Mouse (Mus musculus) hindbrain, embryonic 10.5 days (tissue): ENCODE results near the gene Thsd4. TPM values are rescaled to one million over a fixed set of nuclear protein-coding genes. Genes with fewer than 3 reads are reported as not detected.

ENCODE experiments used
- DNase-seq: peaks from one replicate; pipeline ENCODE4 v3.0.0-alpha.2; 2017; ENCODE audit warnings: low spot score
- H3K27ac ChIP-seq: fragments of 300-500 bp; sonication (generic); 2 replicates; pipeline ENCODE4 v1.5.1; 2016; ENCODE audit warnings: mild to moderate bottlenecking, moderate library complexity
- H3K27me3 ChIP-seq: fragments of 300-500 bp; sonication (generic); 2 replicates; pipeline ENCODE4 v1.6.1; 2016; ENCODE audit warnings: mild to moderate bottlenecking; ENCODE audit not compliant: poor library complexity, insufficient read depth, severe bottlenecking
- H3K36me3 ChIP-seq: fragments of 300-500 bp; sonication (generic); 2 replicates; pipeline ENCODE4 v1.6.1; 2016; ENCODE audit warnings: mild to moderate bottlenecking, moderate library complexity
- H3K4me1 ChIP-seq: fragments of 300-500 bp; sonication (generic); replicated peaks from 2 replicates; pipeline ENCODE4 v1.6.1; 2016; ENCODE audit warnings: mild to moderate bottlenecking
- H3K4me3 ChIP-seq: fragments of 300-500 bp; sonication (generic); 2 replicates; pipeline ENCODE4 v1.5.1; 2016; ENCODE audit warnings: mild to moderate bottlenecking, moderate library complexity
- H3K9me3 ChIP-seq: fragments of 300-500 bp; sonication (generic); 2 replicates; pipeline ENCODE4 v1.6.1; 2016; ENCODE audit warnings: mild to moderate bottlenecking, moderate library complexity
- WGBS: fragments of 180-500 bp; shearing (Covaris S2); methylation state at CpG from one replicate; pipeline ENCODE4 v1.1.7; 2016; 5-methylcytosine and 5-hydroxymethylcytosine counted together
- polyA plus RNA-seq: library from polyadenylated mRNA; unstranded; fragments of >200 nt; fragmentation: Nextera tagmentation; extraction: Ambion mirVana; gene quantifications from 2 replicates; pipeline ENCODE4 v1.2.1, GENCODE M21; 2016

Gene Thsd4
- polyA plus RNA-seq, 1 experiment from 2014 or later = 6.7 TPM

GRCm38 (mm10) chr9:60148988-60149387 lies 372.9 kb downstream of the Thsd4 start:
- peak; percentile 46 for DNase-seq
- peaks cover 4% of the 10 kb centered on the region; the same call in 1 of the 2 replicates for H3K9me3 ChIP-seq
- 34% methylated on average over 7 of the region's 7 CpGs for WGBS
- peak overlapping the region; percentile 74 for H3K27ac ChIP-seq
- peaks cover 19% of the 10 kb centered on the region for H3K4me1 ChIP-seq
- no peaks in the 10 kb centered on the region for H3K27me3 ChIP-seq
- peak overlapping the region; percentile 29; the same call in 1 of the 2 replicates for H3K4me3 ChIP-seq
- H3K36me3 ChIP-seq = no peaks in the 10 kb centered on the region

GRCm38 (mm10) chr9:60147401-60147800 lies 374.4 kb downstream of the Thsd4 start:
- H3K4me3 ChIP-seq = no peak overlapping the region
- 0 out of 2 replicates have a peak overlapping the region, but pooled peaks have one; percentile 31 for H3K27ac ChIP-seq
- H3K9me3 ChIP-seq = peaks cover 2% of the 10 kb centered on the region; the same call in 1 of the 2 replicates
- 67% methylated on average over 4 of the region's 4 CpGs for WGBS
- DNase-seq = no peak
- H3K27me3 ChIP-seq = no peaks in the 10 kb centered on the region
- H3K36me3 ChIP-seq = no peaks in the 10 kb centered on the region
- peaks cover 23% of the 10 kb centered on the region for H3K4me1 ChIP-seq

- Histone ChIP-seq H3K27me3 (no peaks in the 10 kb centered on the region), H3K4me3 (no peak overlapping the region), H3K36me3 (no peaks in the 10 kb centered on the region), H3K4me1 (peaks cover 40% of the 10 kb centered on the region), H3K27ac (no peak overlapping the region), H3K9me3 (no peaks in the 10 kb centered on the region)
- WGBS = 97% methylated on average over 6 of the region's 6 CpGs
- no peak for DNase-seq
Measured at GRCm38 (mm10) chr9:60143816-60144215, 378.0 kb downstream of the Thsd4 start.

GRCm38 (mm10) chr9:60141081-60141514 lies 380.7 kb downstream of the Thsd4 start:
- 39% methylated on average over 7 of the region's 7 CpGs for WGBS
- DNase-seq = peak; percentile 35

GRCm38 (mm10) chr9:60140411-60140810 lies 381.4 kb downstream of the Thsd4 start:
- Histone ChIP-seq H3K27me3 (no peaks in the 10 kb centered on the region), H3K36me3 (no peaks in the 10 kb centered on the region), H3K9me3 (no peaks in the 10 kb centered on the region), H3K4me1 (peaks cover 32% of the 10 kb centered on the region), H3K27ac (no peak overlapping the region; the same call in 1 of the 2 replicates), H3K4me3 (no peak overlapping the region)
- WGBS = 31% methylated on average over 6 of the region's 6 CpGs
- no peak for DNase-seq

More at GRCm38 (mm10) chr9:60141081-60141514, 380.7 kb downstream of the Thsd4 start:
- Histone ChIP-seq H3K36me3 (no peaks in the 10 kb centered on the region), H3K27me3 (no peaks in the 10 kb centered on the region), H3K27ac (peak overlapping the region; percentile 56; the same call in 1 of the 2 replicates), H3K4me1 (peaks cover 32% of the 10 kb centered on the region), H3K9me3 (no peaks in the 10 kb centered on the region), H3K4me3 (no peak overlapping the region)

- DNase-seq = no peak
- 74% methylated on average over 10 of the region's 10 CpGs for WGBS
Measured at GRCm38 (mm10) chr9:60139446-60139845, 382.4 kb downstream of the Thsd4 start.

GRCm38 (mm10) chr9:60129235-60129991 lies 392.4 kb downstream of the Thsd4 start:
- no peaks in the 10 kb centered on the region for H3K9me3 ChIP-seq
- WGBS = 80% methylated on average over 6 of the region's 6 CpGs
- no peak overlapping the region for H3K4me3 ChIP-seq
- H3K27ac ChIP-seq = no peak overlapping the region
- DNase-seq = no peak
- no peaks in the 10 kb centered on the region for H3K27me3 ChIP-seq
- no peaks in the 10 kb centered on the region for H3K36me3 ChIP-seq
- H3K4me1 ChIP-seq = peaks cover 9% of the 10 kb centered on the region; the same call in 1 of the 2 replicates

More at GRCm38 (mm10) chr9:60139446-60139845, 382.4 kb downstream of the Thsd4 start:
- H3K27ac ChIP-seq = no peak overlapping the region
- no peak overlapping the region for H3K4me3 ChIP-seq
- no peaks in the 10 kb centered on the region for H3K9me3 ChIP-seq
- no peaks in the 10 kb centered on the region for H3K27me3 ChIP-seq
- H3K36me3 ChIP-seq = no peaks in the 10 kb centered on the region
- H3K4me1 ChIP-seq = peaks cover 32% of the 10 kb centered on the region

GRCm38 (mm10) chr9:60126961-60127360 lies 394.9 kb downstream of the Thsd4 start:
- 74% methylated on average over 5 of the region's 5 CpGs for WGBS
- Histone ChIP-seq H3K4me3 (no peak overlapping the region), H3K4me1 (peaks cover 15% of the 10 kb centered on the region; the same call in 1 of the 2 replicates), H3K36me3 (no peaks in the 10 kb centered on the region), H3K27me3 (no peaks in the 10 kb centered on the region), H3K9me3 (no peaks in the 10 kb centered on the region), H3K27ac (no peak overlapping the region)
- no peak for DNase-seq

- Histone ChIP-seq H3K27me3 (no peaks in the 10 kb centered on the region), H3K9me3 (no peaks in the 10 kb centered on the region), H3K27ac (peak overlapping the region; percentile 37; the same call in 1 of the 2 replicates), H3K36me3 (no peaks in the 10 kb centered on the region), H3K4me1 (peaks cover 15% of the 10 kb centered on the region; the same call in 1 of the 2 replicates), H3K4me3 (no peak overlapping the region)
- WGBS = 73% methylated on average over 9 of the region's 9 CpGs
- DNase-seq = no peak
Measured at GRCm38 (mm10) chr9:60124102-60124501, 397.7 kb downstream of the Thsd4 start.

- Histone ChIP-seq H3K4me1 (peaks cover 15% of the 10 kb centered on the region; the same call in 1 of the 2 replicates), H3K9me3 (no peaks in the 10 kb centered on the region), H3K36me3 (no peaks in the 10 kb centered on the region), H3K27ac (no peak overlapping the region), H3K4me3 (no peak overlapping the region), H3K27me3 (no peaks in the 10 kb centered on the region)
- 90% methylated on average over 1 of the region's 1 CpGs for WGBS
- no peak for DNase-seq
Measured at GRCm38 (mm10) chr9:60123066-60123465, 398.8 kb downstream of the Thsd4 start.

- H3K27me3 ChIP-seq = no peaks in the 10 kb centered on the region
- H3K36me3 ChIP-seq = no peaks in the 10 kb centered on the region
- no peak overlapping the region for H3K27ac ChIP-seq
- no peak overlapping the region for H3K4me3 ChIP-seq
- H3K4me1 ChIP-seq = peaks cover 9% of the 10 kb centered on the region; the same call in 1 of the 2 replicates
- WGBS = 64% methylated on average over 7 of the region's 7 CpGs
- DNase-seq = no peak
- H3K9me3 ChIP-seq = no peaks in the 10 kb centered on the region
Measured at GRCm38 (mm10) chr9:60119846-60120245, 402.0 kb downstream of the Thsd4 start.

GRCm38 (mm10) chr9:60117831-60118230 lies 404.0 kb downstream of the Thsd4 start:
- WGBS = 76% methylated on average over 7 of the region's 7 CpGs

GRCm38 (mm10) chr9:60115711-60116247 lies 406.1 kb downstream of the Thsd4 start:
- WGBS = 83% methylated on average over 6 of the region's 6 CpGs
- DNase-seq = no peak

More at GRCm38 (mm10) chr9:60117831-60118230, 404.0 kb downstream of the Thsd4 start:
- no peaks in the 10 kb centered on the region for H3K36me3 ChIP-seq
- H3K9me3 ChIP-seq = no peaks in the 10 kb centered on the region
- no peaks in the 10 kb centered on the region for H3K4me1 ChIP-seq
- no peak for DNase-seq
- H3K4me3 ChIP-seq = no peak overlapping the region
- H3K27me3 ChIP-seq = no peaks in the 10 kb centered on the region
- H3K27ac ChIP-seq = no peak overlapping the region

More at GRCm38 (mm10) chr9:60115711-60116247, 406.1 kb downstream of the Thsd4 start:
- no peaks in the 10 kb centered on the region for H3K9me3 ChIP-seq
- no peak overlapping the region for H3K27ac ChIP-seq
- no peaks in the 10 kb centered on the region for H3K4me1 ChIP-seq
- no peaks in the 10 kb centered on the region for H3K27me3 ChIP-seq
- H3K36me3 ChIP-seq = no peaks in the 10 kb centered on the region
- H3K4me3 ChIP-seq = no peak overlapping the region
